Comparison of ENCODE assay signal across 8 mouse cellular contexts in genomic region chr2:29621163-29621562, GRCm38 (mm10). TPM values are rescaled to one million over a fixed set of nuclear protein-coding genes. Genes with fewer than 3 reads are reported as not detected.
DNase-seq lines count a peak whose midpoint lies in the region; ATAC-seq lines count a peak whose summit lies in the region.

No protein-coding gene starts in this region.

- peak overlapping the region; percentile 89 for H3K4me2 ChIP-seq in neural tube, embryonic 11.5 days (ENCODE audit: low read depth)
- H3K4me2 ChIP-seq in embryonic facial prominence, embryonic 15.5 days (replicated peaks) = peak overlapping the region; percentile 59
- peak overlapping the region; percentile 84 for H3K4me2 ChIP-seq in intestine, embryonic 15.5 days (replicated peaks)
- H3K4me2 ChIP-seq in neural tube, embryonic 15.5 days = peak overlapping the region; percentile 84

- H3K9me3 ChIP-seq in neural tube, embryonic 11.5 days (ENCODE audit: control insufficient read depth, low read length) = no peaks in the 10 kb centered on the region
- no peaks in the 10 kb centered on the region for H3K9me3 ChIP-seq in embryonic facial prominence, embryonic 15.5 days (replicated peaks)
- no peaks in the 10 kb centered on the region for H3K9me3 ChIP-seq in intestine, embryonic 15.5 days
- no peaks in the 10 kb centered on the region for H3K9me3 ChIP-seq in neural tube, embryonic 15.5 days (replicated peaks)

- H3K36me3 ChIP-seq in neural tube, embryonic 11.5 days (ENCODE audit: control insufficient read depth, insufficient read depth, low read length) = no peaks in the 10 kb centered on the region
- no peaks in the 10 kb centered on the region for H3K36me3 ChIP-seq in embryonic facial prominence, embryonic 15.5 days
- no peaks in the 10 kb centered on the region for H3K36me3 ChIP-seq in intestine, embryonic 15.5 days
- H3K36me3 ChIP-seq in neural tube, embryonic 15.5 days = no peaks in the 10 kb centered on the region

- no peaks in the 10 kb centered on the region for H3K27me3 ChIP-seq in neural tube, embryonic 11.5 days (ENCODE audit: control insufficient read depth, insufficient read depth, low read length)
- H3K27me3 ChIP-seq in embryonic facial prominence, embryonic 15.5 days = no peaks in the 10 kb centered on the region
- no peaks in the 10 kb centered on the region for H3K27me3 ChIP-seq in intestine, embryonic 15.5 days (replicated peaks)
- H3K27me3 ChIP-seq in neural tube, embryonic 15.5 days (replicated peaks) = no peaks in the 10 kb centered on the region

- peaks cover 13% of the 10 kb centered on the region for H3K4me1 ChIP-seq in neural tube, embryonic 11.5 days (ENCODE audit: control insufficient read depth, insufficient read depth, low read length)
- peaks cover 28% of the 10 kb centered on the region for H3K4me1 ChIP-seq in embryonic facial prominence, embryonic 15.5 days
- peaks cover 36% of the 10 kb centered on the region for H3K4me1 ChIP-seq in intestine, embryonic 15.5 days (replicated peaks)
- H3K4me1 ChIP-seq in neural tube, embryonic 15.5 days = peaks cover 42% of the 10 kb centered on the region

- no peak for DNase-seq in neural tube, embryonic 11.5 days (ENCODE audit: low spot score)
- no peak for DNase-seq in neural tube, embryonic 10.5 days (ENCODE audit: extremely low spot score, low spot score)
- DNase-seq in cerebellum, adult 11 months = no peak
- no peak for DNase-seq in left cerebral cortex, adult 8-10 months (ENCODE audit: low spot score in 2 of 2)
- DNase-seq in frontal cortex, adult 2 months (ENCODE audit: extremely low spot score in 1 of 2, low spot score in 1 of 2) = no peak

- H3K9ac ChIP-seq in neural tube, embryonic 11.5 days (ENCODE audit: low read length) = peak overlapping the region; percentile 94; the same call in 1 of the 2 replicates
- H3K9ac ChIP-seq in embryonic facial prominence, embryonic 15.5 days = no peak overlapping the region
- H3K9ac ChIP-seq in intestine, embryonic 15.5 days = peak overlapping the region; percentile 14; the same call in 1 of the 2 replicates
- peak overlapping the region; percentile 78; the same call in 1 of the 2 replicates for H3K9ac ChIP-seq in neural tube, embryonic 15.5 days (replicated peaks)

- H3K4me3 ChIP-seq in neural tube, embryonic 11.5 days (ENCODE audit: low read depth, low read length) = peak overlapping the region; percentile 81
- peak overlapping the region; percentile 82 for H3K4me3 ChIP-seq in embryonic facial prominence, embryonic 15.5 days (replicated peaks)
- H3K4me3 ChIP-seq in intestine, embryonic 15.5 days (replicated peaks) = no peak overlapping the region
- H3K4me3 ChIP-seq in neural tube, embryonic 15.5 days (replicated peaks) = peak overlapping the region; percentile 69

- ATAC-seq in neural tube, embryonic 11.5 days (ENCODE audit: insufficient read depth, low FRiP score, low TSS enrichment) = no peak
- ATAC-seq in embryonic facial prominence, embryonic 15.5 days (ENCODE audit: insufficient number of reproducible peaks, low FRiP score, low TSS enrichment, low read depth) = no peak
- ATAC-seq in intestine, embryonic 15.5 days = no peak
- ATAC-seq in neural tube, embryonic 15.5 days (ENCODE audit: low FRiP score) = no peak

- WGBS in neural tube, embryonic 11.5 days = 77% methylated on average over 10 of the region's 10 CpGs
- 66% methylated on average over 10 of the region's 10 CpGs for WGBS in embryonic facial prominence, embryonic 15.5 days
- WGBS in intestine, embryonic 15.5 days = 61% methylated on average over 10 of the region's 10 CpGs
- WGBS in neural tube, embryonic 15.5 days = 68% methylated on average over 10 of the region's 10 CpGs

- H3K27ac ChIP-seq in neural tube, embryonic 11.5 days (ENCODE audit: low read depth, low read length) = no peak overlapping the region
- H3K27ac ChIP-seq in embryonic facial prominence, embryonic 15.5 days (replicated peaks) = no peak overlapping the region
- no peak overlapping the region for H3K27ac ChIP-seq in intestine, embryonic 15.5 days
- H3K27ac ChIP-seq in neural tube, embryonic 15.5 days (replicated peaks) = no peak overlapping the region

RNA-seq across cellular contexts. Expression of gene Rapgef1, which starts 1.6 kb away (rescaled TPM):
- polyA plus RNA-seq in neural tube, embryonic 11.5 days (2014; fragmentation: Nextera tagmentation; extraction: Ambion mirVana) = 21.3 and 23.5 TPM in 2 replicates
- 17.0 and 18.6 TPM in 2 replicates for polyA plus RNA-seq in embryonic facial prominence, embryonic 15.5 days (2015; fragmentation: Nextera tagmentation; extraction: Ambion mirVana)
- polyA plus RNA-seq in intestine, embryonic 15.5 days (2015; fragmentation: Nextera tagmentation; extraction: Ambion mirVana) = 11.8 and 12.3 TPM in 2 replicates
- polyA plus RNA-seq in neural tube, embryonic 15.5 days (2015; fragmentation: Nextera tagmentation; extraction: Ambion mirVana) = 16.3 and 16.9 TPM in 2 replicates
- total RNA-seq in left cerebral cortex, adult 8-10 months (2022) = 100 to 1,000 TPM in 1 of 4 experiments, 10 to 100 TPM in 3; 88.6 to 103 (median 94.1) TPM
- 74.6 and 80.1 TPM in 2 replicates for polyA plus RNA-seq in frontal cortex, adult 2 months (2012; rRNA removed)
